Mouse (Mus musculus): Measurements from ENCODE around the gene Gsdmc3. TPM values are rescaled to one million over a fixed set of nuclear protein-coding genes. Genes with fewer than 3 reads are reported as not detected.
"Not testable (repeated sequence)": the region's sequence is repeated elsewhere in the genome, so short reads cannot be mapped to it uniquely, and the experiment has no call there.

Gsdmc3 gene
- not detected in 2 replicates for total RNA-seq (2021)
- long read RNA-seq, experiment 1, result 0 reads
- long read RNA-seq, experiment 2, result 0 reads

DNA sequence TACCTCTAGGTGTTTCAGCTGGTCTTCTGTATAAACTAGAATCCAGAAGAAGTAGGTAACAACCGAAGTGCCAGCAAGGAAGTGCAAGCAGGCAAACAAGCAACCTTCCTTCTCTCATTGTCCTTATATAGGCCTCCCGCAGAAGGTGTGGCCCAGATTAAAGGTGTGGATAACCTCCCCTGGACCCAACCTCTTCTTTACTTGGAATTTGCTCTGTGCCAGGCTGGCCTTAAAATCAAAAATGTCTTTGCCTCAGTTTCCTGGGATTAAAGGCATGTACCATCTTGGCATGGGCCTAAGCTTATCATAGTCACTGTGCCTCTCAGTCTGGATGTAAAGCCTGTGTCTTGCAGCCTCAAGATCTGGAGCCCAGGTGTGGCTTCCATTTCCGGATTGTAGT is at the start of gene Gsdmc3:
Gene Gsdmc3, minus strand, starts transcription at position 101 of the 400 bp plus-strand sequence.
- DNase-seq, result not testable (repeated sequence)

DNA sequence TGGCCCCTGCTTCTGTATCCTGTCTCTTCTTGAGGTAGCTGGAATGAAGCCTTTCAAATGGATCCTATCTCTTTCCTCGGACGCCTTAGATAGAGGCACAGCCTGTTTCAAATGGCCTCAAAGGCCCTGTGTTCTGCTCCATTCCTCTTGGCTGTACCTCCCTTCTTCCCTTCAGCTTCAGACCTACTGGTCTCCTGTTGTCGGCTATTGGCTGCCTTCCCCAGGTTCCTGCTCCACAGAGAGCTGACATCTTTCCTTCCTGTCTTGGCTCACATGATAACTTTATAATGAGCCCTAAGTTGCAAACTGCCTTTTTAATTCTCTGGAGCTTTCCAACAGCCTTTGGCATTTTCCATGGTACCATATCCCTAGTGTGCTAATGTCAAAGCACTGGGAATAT is 47.8 kb upstream of the Gsdmc3 start:
- no peak for DNase-seq

DNA sequence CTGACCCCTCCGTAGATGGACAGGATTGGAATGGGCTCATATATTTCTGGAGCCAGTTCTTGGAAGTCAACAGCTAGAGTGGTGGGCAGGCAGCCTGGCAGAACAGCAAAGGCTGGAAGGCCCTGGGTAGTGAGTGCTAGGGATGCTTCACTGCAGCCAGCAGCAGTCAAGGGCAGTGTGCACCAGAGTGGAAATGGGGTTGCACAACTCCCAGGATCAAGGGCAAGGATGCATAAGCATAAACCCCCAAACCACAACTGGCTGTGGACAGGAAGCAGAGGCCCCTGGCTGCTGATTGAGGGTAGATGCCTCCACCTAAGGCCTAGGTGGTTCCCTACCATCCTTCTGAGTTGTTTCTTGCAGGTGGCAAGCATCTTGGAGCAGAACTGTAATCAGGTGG is 46.1 kb upstream of the Gsdmc3 start:
- peak; percentile 14 for DNase-seq

DNA sequence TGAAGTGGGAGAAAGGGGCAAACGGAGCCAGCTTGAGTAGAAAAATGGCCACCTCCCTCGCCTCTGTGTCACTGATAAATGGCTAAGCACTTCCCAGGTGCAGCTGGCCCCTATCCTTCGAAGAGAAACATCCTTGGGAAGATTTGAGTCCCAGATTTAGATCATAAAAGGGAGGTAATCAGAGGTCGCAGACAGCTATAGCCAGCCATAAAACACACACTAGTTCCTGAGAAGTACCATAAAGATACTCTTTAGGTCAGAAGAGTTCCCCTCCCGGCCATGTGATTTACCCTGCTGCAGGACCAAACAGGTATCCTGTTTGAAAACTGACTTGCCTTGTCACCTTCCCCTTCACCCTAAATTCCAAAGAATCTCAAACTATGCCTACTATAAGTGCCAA is 43.3 kb upstream of the Gsdmc3 start:
- not testable (repeated sequence) for DNase-seq

DNA sequence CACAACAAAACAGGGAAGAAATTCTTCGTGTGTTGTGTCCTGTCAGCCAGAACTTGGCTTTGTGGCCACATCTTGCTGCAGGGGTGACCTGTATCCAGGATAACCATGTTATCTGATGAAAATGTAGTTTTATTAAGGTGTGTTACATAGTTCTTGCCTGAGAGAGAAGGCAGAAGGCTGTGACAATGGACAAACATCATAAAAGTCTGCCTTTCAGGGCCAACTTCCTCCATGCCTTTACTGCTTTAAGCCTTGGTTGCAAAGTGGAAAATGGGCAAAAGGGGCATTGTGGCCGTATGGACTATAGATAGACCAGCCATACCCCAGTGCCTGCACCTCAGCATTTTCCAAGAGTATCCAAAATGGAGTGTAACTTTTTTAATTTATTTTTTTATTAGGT is 41.4 kb upstream of the Gsdmc3 start:
- DNase-seq, result not testable (repeated sequence)

DNA sequence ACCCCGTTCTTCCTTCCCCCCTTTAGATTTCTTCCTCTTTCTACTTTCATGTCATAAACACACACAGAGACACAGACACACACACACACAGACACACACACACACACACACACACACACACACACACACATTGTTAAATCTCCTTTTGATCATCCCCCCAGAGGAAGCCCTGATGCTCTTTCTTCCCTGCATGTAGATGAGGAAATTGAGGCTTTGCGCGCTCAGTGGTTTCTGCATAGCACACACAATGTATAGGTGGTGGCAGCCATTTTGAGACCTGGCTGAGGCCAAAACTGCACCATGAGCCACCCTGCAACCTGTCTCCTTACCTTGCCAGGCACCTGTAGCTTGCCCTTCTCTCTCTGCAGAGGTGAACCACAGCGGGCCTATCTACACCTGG is 38.2 kb upstream of the Gsdmc3 start:
- not testable (repeated sequence) for DNase-seq

DNA sequence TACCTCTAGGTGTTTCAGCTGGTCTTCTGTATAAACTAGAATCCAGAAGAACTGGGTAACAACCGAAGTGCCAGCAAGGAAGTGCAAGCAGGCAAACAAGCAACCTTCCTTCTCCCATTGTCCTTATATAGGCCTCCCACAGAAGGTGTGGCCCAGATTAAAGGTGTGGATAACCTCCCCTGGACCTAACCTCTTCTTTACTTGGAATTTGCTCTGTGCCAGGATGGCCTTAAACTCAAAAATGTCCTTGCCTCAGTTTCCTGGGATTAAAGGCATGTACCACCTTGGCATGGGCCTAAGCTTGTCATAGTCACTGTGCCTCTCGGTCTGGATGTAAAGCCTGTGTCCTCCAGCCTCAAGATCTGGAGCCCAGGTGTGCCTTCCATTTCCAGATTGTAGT is 33.8 kb upstream of the Gsdmc3 start, which contains the start of gene Gsdmc4:
Gene Gsdmc4, minus strand, starts transcription at position 101 of the 400 bp plus-strand sequence.
- DNase-seq, result not testable (repeated sequence)

DNA sequence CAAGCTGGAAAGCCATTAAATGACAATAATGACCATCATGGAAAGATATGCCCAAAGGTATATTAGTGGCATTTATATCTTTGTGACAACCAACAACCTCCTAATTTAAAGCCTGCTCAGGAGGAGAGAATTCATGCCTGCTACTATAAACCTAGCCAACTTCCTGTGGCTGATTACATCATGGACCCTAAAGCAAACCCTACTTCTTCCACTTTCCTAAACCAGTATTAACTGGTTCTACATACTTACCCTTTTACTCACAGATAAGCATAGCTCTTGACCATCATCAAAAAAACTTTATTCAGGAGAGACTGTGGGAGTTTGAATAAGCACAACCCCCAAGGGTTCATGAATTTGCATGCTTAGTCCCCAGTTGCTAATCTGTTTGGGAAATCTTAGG is 31.5 kb upstream of the Gsdmc3 start:
- DNase-seq, result not testable (repeated sequence)

DNA sequence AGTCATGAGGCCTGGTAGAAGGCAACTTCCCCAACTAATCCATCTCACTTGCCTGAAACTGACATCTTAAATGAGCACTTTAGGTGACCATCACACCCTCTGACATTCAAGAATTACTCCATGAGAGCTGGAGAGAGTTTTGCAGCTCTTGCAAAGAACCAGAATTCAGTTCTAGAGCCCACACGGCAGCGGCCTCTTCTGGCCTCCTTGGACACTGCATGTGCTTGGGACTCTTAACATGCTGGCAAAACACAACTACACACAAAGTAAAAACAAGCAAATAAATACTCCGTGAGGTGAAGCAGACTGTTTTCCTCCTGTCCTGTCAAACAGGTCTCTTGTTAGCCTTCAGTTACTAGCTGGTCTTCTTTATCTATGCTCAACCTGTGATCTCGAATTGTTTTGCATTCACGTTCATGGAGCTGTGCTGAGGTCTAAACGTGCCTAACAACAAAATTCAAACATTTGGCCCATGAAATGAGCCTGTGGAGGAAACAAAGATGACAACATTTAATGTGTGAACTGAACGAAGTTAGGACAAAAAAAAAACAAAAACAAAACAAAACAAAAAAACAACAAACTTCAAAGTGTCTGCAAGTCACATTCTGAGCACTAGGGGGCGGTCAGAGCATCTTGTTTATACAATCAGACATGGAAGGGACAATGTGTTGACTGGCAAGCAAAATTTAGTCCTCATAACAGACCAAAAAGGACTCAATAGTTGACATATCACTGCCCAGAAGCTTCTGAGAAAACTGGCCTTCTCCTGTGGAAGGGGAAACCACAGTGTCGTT is 17.4 kb upstream of the Gsdmc3 start:
- DNase-seq, result peak; percentile 35

DNA sequence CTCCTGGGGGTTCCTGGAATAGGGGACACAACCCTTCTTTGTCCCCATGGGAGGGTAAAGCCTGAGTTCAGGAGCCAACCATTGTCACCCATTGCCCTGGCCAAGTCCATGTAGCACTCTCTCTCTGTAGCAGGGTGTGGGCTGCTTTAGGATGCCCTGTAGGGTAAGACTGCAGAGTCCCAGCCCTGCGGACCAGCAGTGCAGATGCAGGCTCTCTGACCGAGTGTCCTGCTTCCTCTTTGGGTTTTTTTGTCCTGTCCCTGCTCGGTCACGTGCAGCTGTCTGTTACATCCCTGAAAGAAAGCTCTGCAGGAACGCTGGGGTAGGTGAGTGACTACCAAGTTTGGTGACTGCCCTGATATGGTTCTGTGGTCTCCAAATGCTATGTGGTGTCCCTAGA is 10.1 kb upstream of the Gsdmc3 start:
- not testable (repeated sequence) for DNase-seq

DNA sequence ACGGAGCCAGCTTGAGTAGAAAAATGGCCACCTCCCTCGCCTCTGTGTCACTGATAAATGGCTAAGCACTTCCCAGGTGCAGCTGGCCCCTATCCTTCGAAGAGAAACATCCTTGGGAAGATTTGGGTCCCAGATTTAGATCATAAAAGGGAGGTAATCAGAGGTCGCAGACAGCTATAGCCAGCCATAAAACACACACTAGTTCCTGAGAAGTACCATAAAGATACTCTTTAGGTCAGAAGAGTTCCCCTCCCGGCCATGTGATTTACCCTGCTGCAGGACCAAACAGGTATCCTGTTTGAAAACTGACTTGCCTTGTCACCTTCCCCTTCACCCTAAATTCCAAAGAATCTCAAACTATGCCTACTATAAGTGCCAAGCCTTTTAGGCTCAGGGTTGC is 9.6 kb upstream of the Gsdmc3 start:
- DNase-seq, result not testable (repeated sequence)

DNA sequence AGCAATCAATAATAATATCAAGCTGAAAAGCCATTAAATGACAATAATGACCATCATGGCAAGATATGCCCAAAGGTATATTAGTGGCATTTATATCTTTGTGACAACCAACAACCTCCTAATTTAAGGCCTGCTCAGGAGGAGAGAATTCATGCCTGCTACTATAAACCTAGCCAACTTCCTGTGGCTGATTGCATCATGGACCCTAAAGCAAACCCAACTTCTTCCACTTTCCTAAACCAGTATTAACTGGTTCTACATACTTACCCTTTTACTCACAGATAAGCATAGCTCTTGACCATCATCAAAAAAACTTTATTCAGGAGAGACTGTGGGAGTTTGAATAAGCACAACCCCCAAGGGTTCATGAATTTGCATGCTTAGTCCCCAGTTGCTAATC is 2.2 kb downstream of the Gsdmc3 start:
- DNase-seq, result not testable (repeated sequence)

DNA sequence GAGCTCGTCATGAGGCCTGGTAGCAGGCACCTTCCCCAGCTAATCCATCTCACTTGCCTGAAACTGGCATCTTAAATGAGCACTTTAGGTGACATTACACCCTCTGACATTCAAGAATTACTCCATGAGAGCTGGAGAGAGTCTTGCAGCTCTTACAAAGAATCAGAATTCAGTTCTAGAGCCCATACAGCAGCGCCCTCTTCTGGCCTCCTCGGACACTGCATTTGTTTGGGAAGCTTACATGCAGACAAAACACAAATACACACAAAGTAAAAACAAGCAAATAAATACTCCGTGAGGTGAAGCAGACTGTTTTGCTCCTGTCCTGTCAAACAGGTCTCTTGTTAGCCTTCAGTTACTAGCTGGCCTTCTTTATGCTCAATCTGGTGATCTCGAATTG is 16.4 kb downstream of the Gsdmc3 start:
- peak; percentile 6 for DNase-seq

Other genes with a start within 250 kb of the Gsdmc3 start
- not detected in 2 replicates for gene Gsdmc2, start 33.4 kb downstream of the Gsdmc3 start, total RNA-seq (2021)
- not detected in 2 replicates for gene Gsdmc4, start 33.7 kb upstream of the Gsdmc3 start, total RNA-seq (2021)
- 29.9 and 44.5 TPM in 2 replicates for gene Fam49b, start 181.9 kb upstream of the Gsdmc3 start, total RNA-seq (2021)